Mouse (Mus musculus) bone marrow, adult 2 months (tissue): Measurements from ENCODE around the gene Itk.

ENCODE experiments used
- CTCF ChIP-seq: fragments of 200-500 bp; IDR thresholded peaks from 2 replicates; pipeline ENCODE4 v1.5.1; 2011; ENCODE audit warnings: low read length, control low read depth; ENCODE audit not compliant: control insufficient read depth, insufficient read depth
- POLR2A ChIP-seq: fragments of 200-500 bp; IDR thresholded peaks from 2 replicates; pipeline ENCODE4 v1.6.1; 2011; ENCODE audit warnings: low read depth, mild to moderate bottlenecking, control low read depth, low read length, borderline replicate concordance; ENCODE audit not compliant: control insufficient read depth

GRCm38 (mm10) chr11:46388438-46388837 lies 877 bp downstream of the Itk start:
- no peak for TF ChIP-seq CTCF
- no peak for TF ChIP-seq POLR2A
